Mouse (Mus musculus) v-Abl transformed pro-B cells (cell line): ENCODE data around the gene Tesc.

Experiments
- in situ Hi-C, 2 experiments: fragments of 400-800 bp; cut with MboI; formaldehyde crosslinking; loops; one replicate each; pipeline ENCODE4 v1.15.1; 2025; ENCODE audit not compliant: unreplicated experiment in 2 of 2

Gene Tesc

DNA sequence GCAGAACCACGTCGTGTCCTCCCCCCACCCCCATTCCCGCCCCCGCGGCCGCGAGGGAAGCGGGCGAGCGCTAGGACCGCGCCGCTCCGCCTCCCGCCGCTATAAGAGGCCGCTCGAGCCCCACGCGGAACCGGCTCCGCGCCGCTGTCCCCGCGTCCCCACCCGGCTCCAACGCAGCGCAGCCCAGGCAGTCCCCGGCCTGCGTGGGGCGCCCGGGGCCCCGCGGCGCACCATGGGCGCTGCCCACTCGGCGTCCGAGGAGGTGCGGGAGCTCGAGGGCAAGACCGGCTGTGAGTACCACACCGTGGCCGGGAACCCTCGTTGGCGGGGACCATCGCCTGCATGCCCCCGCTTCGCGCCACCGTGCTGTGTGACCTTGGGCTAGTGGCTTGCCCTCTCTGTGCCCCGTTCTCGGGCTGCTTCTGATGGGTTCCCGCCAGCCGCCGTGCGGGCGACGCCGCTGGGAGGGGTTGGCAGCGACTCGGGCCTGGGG is at the start of gene Tesc:
Gene Tesc (plus strand): TSS at position 46 of the 493 bp plus-strand sequence.
- in situ Hi-C loops = no loop called here

- in situ Hi-C loops = loop anchor here (10.0 to 25.0 kb wide), 2 partner anchors 267 to 784 kb away; partner anchors contain the start of genes 2410131K14Rik (in 1 of the 2) and Rnft2 (in 1 of the 2)
Observed at GRCm38 (mm10) chr5:117978159-117978697, 49.3 kb upstream of the Tesc start.

- in situ Hi-C loops = loop anchor here (10.0 to 25.0 kb wide), 2 partner anchors 266 to 783 kb away; partner anchors contain the start of genes 2410131K14Rik (in 1 of the 2) and Rnft2 (in 1 of the 2)
Observed at GRCm38 (mm10) chr5:117979082-117979481, 48.5 kb upstream of the Tesc start.

- in situ Hi-C loops = loop anchor here in 1 of 2 experiments (25.0 kb wide), 1 partner anchor 781 kb away; no protein-coding TSS in a partner anchor
Observed at GRCm38 (mm10) chr5:117980921-117981320, 46.6 kb upstream of the Tesc start.

DNA sequence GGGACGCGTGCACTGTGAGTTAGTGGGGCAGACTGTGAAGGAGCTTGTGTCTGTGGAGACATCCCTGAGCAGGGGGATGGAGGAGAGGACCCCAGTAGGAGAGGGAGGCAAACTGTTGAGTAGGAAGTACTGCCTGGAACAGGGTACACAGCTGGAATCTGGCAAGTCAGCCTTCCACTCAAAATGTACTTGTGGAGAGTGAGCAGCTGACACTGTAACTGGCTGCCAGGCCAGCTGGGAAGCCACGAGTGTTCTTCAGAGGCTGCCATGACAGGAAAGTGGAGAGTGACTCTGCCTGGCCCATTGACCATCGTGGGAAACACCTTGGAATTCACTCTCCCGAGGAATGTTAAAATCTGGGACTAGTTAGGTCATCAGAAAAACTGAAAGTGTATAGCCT is 45.6 kb upstream of the Tesc start:
- in situ Hi-C loops = loop anchor here in 1 of 2 experiments (25.0 kb wide), 1 partner anchor 780 kb away; no protein-coding TSS in a partner anchor

DNA sequence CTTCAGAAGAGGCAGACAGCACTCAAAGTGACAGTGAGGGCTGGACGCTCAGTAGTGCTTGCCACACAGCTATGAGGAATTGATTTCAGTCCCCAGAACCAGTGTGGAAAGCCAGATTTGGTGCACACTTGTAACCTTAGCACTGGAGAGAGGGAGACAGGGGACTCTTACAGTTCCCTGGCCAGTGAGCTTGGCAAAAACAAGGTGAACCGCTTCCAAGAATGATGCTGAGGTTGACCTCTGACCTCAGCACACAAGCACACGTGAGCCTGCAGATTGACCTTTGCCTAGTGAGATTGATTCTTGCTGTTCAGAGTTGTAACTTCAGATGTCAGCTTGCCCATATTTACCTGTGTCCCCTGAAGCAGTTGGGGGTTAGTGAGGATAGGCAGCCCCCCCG is 41.2 kb upstream of the Tesc start:
- in situ Hi-C loops = loop anchor here in 1 of 2 experiments (25.0 kb wide), 1 partner anchor 776 kb away; no protein-coding TSS in a partner anchor

DNA sequence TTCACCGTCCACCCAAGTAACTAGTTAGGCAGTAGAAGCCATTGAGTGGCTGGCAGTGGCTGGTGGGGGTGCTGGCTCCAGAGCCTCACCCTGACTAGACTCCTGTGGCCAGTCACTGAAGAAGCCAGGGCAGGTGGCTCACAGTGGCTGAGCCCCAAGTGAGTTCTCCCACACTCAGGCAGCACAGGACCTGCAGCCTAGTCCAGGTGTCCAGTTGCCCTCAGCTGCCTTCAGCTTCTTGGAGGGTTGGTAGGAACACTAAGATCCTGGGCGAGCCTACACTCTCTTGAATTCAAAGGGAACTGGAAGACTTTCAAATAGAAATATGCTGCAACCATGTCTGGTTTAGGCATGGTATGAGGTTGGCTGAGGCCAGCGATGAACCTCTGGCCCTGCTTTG is 39.7 kb upstream of the Tesc start:
- in situ Hi-C loops = loop anchor here in 1 of 2 experiments (25.0 kb wide), 1 partner anchor 774 kb away; no protein-coding TSS in a partner anchor

- in situ Hi-C loops = loop anchor here in 1 of 2 experiments (25.0 kb wide), 1 partner anchor 774 kb away; no protein-coding TSS in a partner anchor
Observed at GRCm38 (mm10) chr5:117988367-117988766, 39.2 kb upstream of the Tesc start.

GRCm38 (mm10) chr5:117989773-117990172 is 37.8 kb upstream of the Tesc start:
- in situ Hi-C loops = loop anchor here in 1 of 2 experiments (25.0 kb wide), 1 partner anchor 773 kb away; no protein-coding TSS in a partner anchor

DNA sequence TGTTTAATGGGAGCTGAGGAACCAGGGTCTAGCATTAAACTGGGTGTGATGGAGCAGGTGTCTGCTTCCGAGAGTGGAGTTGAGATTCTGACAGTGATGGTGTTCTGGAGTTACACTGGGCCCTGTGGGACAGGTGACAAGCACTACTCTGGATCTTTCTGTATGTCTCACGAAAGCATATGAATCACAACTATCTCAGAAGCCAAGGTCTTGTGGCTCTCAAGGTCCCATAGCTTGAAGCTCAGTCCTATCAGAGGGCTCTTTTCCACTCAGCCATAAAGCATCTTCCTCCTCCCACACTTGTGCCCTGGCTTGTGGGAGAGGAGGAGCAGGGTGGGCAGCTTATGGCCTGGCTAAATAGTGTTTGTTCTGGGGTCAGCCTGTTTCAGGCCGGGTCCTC is 36.6 kb upstream of the Tesc start:
- in situ Hi-C loops = loop anchor here in 1 of 2 experiments (25.0 kb wide), 1 partner anchor 771 kb away; no protein-coding TSS in a partner anchor

- in situ Hi-C loops = loop anchor here in 1 of 2 experiments (25.0 kb wide), 1 partner anchor 769 kb away; no protein-coding TSS in a partner anchor
Observed at GRCm38 (mm10) chr5:117993550-117993949, 34.0 kb upstream of the Tesc start.

DNA sequence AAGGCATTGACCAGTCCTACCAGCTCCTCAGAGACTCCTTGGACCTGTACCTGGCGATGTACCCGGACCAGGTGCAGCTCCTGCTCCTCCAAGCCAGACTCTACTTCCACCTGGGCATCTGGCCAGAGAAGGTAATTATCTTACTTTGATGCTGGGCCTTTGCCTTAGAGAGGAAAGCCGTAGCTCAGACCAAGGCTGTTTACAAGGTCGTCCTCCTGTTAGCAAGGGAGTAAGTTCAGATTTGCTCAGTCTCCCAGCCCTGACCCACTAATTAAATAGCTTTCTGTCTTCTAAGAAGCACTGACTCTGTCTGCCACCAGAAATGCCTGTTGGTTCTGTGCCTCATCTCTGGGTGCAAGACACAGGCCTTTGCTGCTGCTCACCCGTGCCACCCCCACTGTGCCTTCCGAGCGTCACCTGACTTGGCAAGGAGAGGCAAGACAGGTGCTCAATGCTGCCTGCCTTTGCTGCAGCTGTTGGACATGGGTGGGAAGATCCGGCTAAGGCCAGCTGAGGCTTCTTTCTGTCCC is 32.1 kb upstream of the Tesc start:
- in situ Hi-C loops = loop anchor here in 1 of 2 experiments (25.0 kb wide), 1 partner anchor 767 kb away; no protein-coding TSS in a partner anchor

- in situ Hi-C loops = loop anchor here in 1 of 2 experiments (25.0 kb wide), 1 partner anchor 766 kb away; no protein-coding TSS in a partner anchor
Observed at GRCm38 (mm10) chr5:117995911-117996310, 31.6 kb upstream of the Tesc start.

DNA sequence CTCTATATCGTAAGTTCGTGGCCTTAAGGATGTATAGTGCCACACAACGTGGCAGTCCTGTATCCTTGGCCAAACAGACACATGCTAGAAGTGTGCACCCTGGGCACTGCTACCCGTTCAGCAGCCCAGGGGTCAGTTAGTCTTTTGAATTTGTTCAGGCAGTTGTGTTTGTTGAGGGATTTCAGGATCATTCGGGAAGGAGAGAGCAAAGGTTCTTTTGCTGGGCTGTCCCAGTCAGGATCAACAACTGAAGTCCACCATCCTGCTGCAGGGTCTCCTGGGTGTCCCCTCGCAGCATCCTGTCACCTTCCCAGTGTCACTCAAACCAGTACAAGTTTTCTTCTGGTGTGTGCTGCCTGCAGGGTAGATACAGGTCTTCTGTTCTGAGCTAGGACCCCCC is 31.0 kb upstream of the Tesc start:
- in situ Hi-C loops = loop anchor here in 1 of 2 experiments (25.0 kb wide), 1 partner anchor 766 kb away; no protein-coding TSS in a partner anchor

GRCm38 (mm10) chr5:117997434-117997970 is 30.0 kb upstream of the Tesc start:
- in situ Hi-C loops = loop anchor here in 1 of 2 experiments (25.0 kb wide), 1 partner anchor 765 kb away; no protein-coding TSS in a partner anchor

- in situ Hi-C loops = loop anchor here in 1 of 2 experiments (25.0 kb wide), 1 partner anchor 763 kb away; no protein-coding TSS in a partner anchor
Observed at GRCm38 (mm10) chr5:117999061-117999460, 28.5 kb upstream of the Tesc start.

DNA sequence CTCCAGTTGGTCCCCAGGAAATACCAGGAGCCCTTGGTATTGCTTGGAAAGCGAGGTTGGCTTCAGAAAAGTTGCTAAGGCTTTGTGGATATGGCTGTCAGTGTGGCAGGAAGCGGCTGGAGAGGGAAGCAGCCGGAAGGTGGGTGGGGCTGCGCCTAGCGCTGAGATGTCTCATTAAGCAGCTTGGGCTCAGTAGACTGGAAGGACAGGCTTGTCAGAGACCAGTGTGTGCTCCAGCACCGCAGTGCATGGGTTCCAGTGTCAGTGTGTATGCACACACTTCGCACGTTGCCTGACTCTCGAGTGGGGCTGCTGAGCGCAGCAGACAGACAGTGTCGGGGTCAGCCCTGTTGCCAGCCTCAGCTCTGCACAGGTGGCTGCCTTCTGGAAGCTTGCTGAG is 28.0 kb upstream of the Tesc start:
- in situ Hi-C loops = loop anchor here in 1 of 2 experiments (25.0 kb wide), 1 partner anchor 763 kb away; no protein-coding TSS in a partner anchor

DNA sequence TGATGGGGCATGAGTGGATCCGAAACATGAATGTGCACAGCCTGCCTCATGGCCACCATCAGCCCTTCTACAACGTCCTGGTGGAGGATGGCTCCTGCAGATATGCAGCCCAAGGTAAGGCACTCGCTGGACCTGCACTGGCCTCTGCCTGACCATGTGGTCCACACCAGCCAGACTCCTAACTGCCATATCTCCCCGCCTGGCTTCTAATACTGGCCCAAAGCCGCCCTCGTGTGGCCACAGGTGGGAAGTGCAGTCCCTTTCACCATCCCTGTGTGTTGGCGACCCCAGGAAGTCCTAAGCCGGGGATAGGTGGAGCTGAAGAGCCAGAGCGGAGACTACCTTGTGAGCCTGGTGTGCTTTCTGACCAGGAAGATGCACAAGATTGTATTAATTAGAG is 25.5 kb upstream of the Tesc start:
- in situ Hi-C loops = loop anchor here in 1 of 2 experiments (5.0 kb wide), 1 partner anchor 70 kb away; no protein-coding TSS in a partner anchor

GRCm38 (mm10) chr5:118004619-118005018 is 22.9 kb upstream of the Tesc start:
- in situ Hi-C loops = loop anchor here in 1 of 2 experiments (5.0 kb wide), 1 partner anchor 68 kb away; no protein-coding TSS in a partner anchor

GRCm38 (mm10) chr5:118005728-118006127 is 21.8 kb upstream of the Tesc start:
- in situ Hi-C loops = no loop called here
